Mouse (Mus musculus) regulatory T cell (primary cell): ENCODE measurements around the gene Txk.

ENCODE experiments used
- in situ Hi-C: fragments of 300-600 bp; cut with MboI, MseI; formaldehyde crosslinking; loops from one replicate; pipeline ENCODE4 v1.15.1; 2025; ENCODE audit warnings: high pct_unique_total_duplicates

The Txk gene

GRCm38 (mm10) chr5:72751056-72751758, 1.4 kb downstream of the Txk start:
- in situ Hi-C loops = no loop called here

DNA sequence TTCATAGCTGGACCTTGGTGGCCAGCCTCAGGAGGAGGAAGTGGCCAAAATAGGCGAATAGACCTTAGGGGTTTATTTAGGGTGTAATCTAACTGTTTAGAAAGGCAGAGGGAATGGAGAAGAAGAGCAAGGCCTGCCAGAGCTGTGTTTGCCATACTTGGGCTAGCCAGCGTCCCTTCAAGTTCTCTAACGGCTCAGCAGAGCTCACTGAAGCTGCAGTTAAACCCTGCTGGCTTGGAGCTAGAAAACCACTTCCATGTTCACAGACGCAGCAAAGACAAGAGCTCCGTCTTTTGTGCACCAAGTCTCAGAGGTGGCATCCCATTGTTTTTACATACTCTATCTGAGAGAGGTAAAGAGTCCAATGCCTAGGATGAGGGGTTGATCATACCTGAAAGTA, 2.4 kb downstream of the Txk start:
- in situ Hi-C loops = no loop called here

GRCm38 (mm10) chr5:72748659-72749265, 3.8 kb downstream of the Txk start:
- in situ Hi-C loops = no loop called here

DNA sequence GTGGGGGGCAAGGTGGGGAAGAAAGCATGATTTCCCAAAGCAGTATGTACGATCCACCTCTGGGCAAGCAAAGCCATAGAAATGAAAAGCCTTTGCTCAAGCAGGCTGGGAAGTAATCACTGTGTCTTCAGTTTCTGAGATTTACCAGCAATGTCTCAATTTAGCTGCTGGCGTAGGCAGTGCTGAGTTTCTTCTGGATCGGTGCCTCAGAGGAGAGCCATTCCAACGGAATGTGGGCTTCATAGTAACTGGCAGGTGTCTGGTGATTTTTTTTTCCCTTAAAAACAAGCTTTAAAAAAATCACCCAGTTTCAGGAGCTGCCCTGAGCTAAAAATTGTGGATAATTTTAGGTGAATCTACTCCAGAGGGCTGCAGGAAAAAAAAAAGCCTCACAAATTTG, 5.2 kb downstream of the Txk start:
- in situ Hi-C loops = no loop called here

- in situ Hi-C loops = no loop called here
These were observed 6.1 kb downstream of the Txk start for GRCm38 (mm10) chr5:72746461-72746860.

- in situ Hi-C loops = no loop called here
These were observed 9.5 kb downstream of the Txk start for GRCm38 (mm10) chr5:72743103-72743502.

GRCm38 (mm10) chr5:72736868-72737267, 15.7 kb downstream of the Txk start:
- in situ Hi-C loops = no loop called here

GRCm38 (mm10) chr5:72736437-72736836, 16.1 kb downstream of the Txk start:
- in situ Hi-C loops = no loop called here

GRCm38 (mm10) chr5:72735763-72736162, 16.8 kb downstream of the Txk start:
- in situ Hi-C loops = no loop called here

- in situ Hi-C loops = no loop called here
These were observed 19.7 kb downstream of the Txk start for GRCm38 (mm10) chr5:72732885-72733284.

DNA sequence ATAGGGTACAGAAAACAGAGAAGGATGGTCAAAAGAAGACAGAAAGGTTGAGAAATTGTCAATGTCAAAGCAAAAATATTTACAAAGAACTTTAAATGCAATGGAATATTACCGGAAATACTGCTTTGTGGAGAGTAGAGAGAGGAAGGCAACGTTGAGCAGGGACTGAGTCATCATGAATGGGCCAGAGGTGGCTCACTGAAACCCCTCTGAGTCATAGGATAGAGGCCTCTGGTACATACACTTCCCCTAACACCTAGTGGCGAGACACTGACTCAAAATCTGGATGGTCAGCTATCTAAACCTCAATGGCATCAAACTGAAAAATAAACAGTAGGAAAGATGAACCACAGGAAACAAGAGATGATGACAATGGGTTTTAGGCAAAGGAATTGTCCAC, 27.2 kb downstream of the Txk start:
- in situ Hi-C loops = no loop called here

DNA sequence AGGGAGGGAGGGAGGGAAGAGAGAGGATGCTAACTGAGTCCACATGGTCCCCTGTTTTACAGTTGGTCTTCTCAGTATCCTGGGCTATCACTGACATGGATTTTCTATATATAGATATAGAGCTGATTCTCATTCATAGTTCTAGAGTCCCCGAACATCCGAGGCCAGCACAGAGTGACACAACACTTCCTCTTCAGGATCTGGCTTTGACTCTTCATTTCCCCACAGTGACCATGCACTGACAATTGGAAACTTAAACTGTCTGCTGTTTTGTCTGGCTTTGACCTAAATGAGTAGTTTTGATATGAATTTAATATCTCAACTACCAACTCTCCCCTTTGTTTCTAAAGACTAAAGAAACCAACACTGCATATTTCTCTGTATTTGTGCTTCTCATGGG, 29.1 kb downstream of the Txk start:
- in situ Hi-C loops = loop anchor here (5.0 to 25.0 kb wide), 2 partner anchors 34 to 361 kb away; no protein-coding TSS in a partner anchor

DNA sequence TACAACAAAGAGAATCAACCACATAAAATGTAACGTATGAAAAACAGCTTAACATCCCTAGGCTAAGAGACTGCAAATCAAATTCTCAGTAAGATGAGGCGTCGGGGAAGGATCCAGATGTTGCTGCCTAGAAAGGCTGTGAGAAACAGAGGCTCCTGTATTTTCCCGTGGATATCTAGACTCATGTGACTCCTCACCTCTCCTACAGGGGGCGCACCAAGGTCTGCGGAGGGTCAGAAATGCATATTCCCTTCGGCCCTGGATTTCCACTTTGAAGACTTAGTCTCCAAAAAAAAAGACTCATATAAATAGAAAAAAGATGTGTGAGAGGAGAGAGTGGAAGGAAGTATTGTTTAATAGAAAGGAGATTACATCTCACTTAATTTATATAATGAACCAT, 32.0 kb downstream of the Txk start:
- in situ Hi-C loops = loop anchor here (5.0 to 25.0 kb wide), 2 partner anchors 37 to 358 kb away; no protein-coding TSS in a partner anchor

DNA sequence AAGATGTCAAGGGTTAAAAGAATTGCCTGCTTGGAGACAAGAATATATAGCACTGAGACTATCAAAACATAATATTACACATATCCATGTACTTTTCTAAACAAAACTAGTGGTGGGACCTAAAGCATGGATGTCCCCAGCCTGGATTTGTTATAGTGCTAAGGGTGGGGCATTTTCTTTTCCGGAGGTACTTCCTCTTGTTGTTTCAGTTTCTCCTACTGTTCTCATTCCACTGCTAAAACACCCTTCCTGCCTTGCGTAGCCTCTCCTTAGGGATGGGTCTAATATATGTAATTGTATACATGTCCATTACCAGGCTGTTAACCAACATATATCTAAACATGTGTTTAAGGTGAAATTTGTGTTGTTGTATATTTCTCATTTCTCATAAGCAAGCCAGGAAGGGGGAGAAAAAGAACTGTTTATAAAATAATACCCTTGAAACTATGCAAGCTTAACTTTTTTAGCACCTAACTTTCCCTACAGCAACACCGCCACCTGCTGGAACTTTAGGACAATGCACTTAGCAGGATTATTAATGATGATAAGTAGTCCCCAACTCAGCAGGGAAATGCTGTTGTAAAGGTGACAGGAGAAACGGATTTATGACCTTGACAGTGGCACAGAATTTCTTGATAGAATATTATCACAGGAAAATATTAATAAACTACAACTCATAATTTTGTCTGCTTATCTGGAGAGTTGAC, 41.9 kb downstream of the Txk start:
- in situ Hi-C loops = loop anchor here (25.0 kb wide), 1 partner anchor 348 kb away; no protein-coding TSS in a partner anchor

DNA sequence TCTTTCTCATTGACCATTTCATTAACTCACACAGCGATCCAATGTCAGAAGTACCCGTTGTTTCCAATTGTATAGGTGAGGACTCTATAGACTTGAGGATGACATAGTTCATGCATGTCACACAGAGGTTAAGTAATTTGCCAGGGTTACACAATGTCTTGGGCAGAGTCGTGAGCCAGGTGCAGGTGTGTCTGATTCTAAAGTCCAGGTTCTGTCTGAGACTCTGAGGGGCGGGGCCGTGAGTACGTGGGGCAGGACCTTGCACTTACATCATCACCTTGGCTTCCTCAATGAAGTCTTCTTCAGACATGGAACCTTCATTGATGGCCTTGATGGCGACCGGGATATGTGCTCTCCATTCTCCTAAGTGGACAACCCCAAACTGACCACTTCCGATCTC, 42.6 kb downstream of the Txk start:
- in situ Hi-C loops = loop anchor here (10.0 to 25.0 kb wide), 2 partner anchors 225 to 348 kb away; no protein-coding TSS in a partner anchor

DNA sequence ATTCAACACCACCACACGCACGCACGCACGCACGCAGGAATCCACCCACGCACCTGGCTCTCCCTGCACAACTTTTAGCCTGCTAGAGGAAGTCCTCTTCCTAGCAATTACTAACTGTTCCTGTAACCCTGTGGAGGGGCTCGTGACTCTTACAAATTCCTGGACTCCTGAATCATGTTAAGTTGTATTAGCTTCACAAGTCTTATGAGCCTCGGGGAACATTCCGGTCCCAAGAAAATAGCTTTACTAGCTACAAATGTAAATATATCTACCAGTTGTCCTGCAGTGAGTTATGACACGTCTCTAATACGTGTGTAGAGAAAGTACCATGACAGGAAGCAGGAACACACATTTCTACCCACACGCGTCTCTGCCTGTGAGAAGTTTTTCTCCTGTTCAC, 43.1 kb downstream of the Txk start:
- in situ Hi-C loops = loop anchor here (10.0 to 25.0 kb wide), 2 partner anchors 225 to 347 kb away; no protein-coding TSS in a partner anchor

- in situ Hi-C loops = loop anchor here (10.0 to 25.0 kb wide), 2 partner anchors 222 to 344 kb away; no protein-coding TSS in a partner anchor
These were observed 45.9 kb downstream of the Txk start for GRCm38 (mm10) chr5:72706722-72707121.

GRCm38 (mm10) chr5:72706095-72706494, 46.5 kb downstream of the Txk start:
- in situ Hi-C loops = loop anchor here (10.0 to 25.0 kb wide), 2 partner anchors 221 to 344 kb away; no protein-coding TSS in a partner anchor

GRCm38 (mm10) chr5:72702202-72702601, 50.4 kb downstream of the Txk start:
- in situ Hi-C loops = loop anchor here (10.0 to 25.0 kb wide), 2 partner anchors 217 to 340 kb away; no protein-coding TSS in a partner anchor

GRCm38 (mm10) chr5:72699500-72699818, 53.1 kb downstream of the Txk start:
- in situ Hi-C loops = no loop called here

DNA sequence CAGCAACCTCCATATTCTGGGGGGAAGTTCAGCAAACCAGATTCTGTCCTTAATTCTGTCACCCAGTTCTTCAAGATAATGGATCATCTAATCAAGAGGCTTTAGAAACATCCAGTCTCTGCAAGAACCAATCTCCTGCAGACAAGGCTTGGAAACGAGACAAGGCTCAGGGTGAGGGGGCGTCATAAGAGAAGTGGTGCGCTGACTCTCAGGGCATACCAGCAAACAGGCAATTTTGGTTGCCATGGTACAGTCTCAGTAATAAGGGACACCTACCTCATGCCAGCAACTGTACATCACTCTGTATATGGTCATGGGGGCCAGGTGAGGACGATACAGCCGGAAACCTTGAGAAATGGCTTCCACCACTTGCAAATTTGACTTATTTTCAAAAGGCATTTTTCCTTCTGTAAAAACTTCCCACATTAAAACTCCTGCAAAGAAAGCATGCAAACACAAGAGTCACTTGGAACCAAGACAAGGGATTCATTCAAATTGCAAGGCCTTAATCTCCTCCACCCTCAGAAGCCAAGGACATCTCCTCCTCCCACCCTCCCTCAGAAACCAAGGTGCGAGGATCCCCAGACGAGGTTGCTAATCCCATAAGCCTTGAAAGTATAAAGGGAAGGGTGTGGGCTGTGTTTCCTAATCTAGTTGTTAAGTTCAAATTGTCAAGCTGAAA, 53.6 kb downstream of the Txk start:
- in situ Hi-C loops = no loop called here

DNA sequence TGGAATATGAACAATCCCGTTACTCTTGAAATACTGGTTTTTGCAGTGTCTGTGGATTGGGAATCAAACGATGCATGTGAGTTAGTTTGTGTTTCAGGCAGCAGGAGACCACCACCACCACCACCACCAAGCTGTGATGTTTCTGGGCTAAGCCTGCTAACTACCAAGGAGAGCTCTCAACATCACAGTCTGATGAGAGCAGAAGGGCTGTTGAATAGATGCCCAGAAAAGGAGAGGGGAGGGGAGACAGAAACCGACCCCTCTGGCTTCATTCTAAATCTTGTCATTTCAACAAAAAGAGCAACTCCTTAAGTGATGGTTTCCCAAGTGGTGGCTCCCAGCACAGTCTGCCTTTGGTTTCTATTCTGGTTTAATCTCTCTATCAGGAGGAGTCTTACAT, 54.2 kb downstream of the Txk start:
- in situ Hi-C loops = no loop called here
